Mouse (Mus musculus) neural tube, embryonic 11.5 days (tissue): ENCODE measurements around the gene Cmtm8. TPM values are rescaled to one million over a fixed set of nuclear protein-coding genes. Genes with fewer than 3 reads are reported as not detected.
A peak's percentile ranks its signal among the peaks of the same experiment; 100 is the strongest.

Experiments used
- ATAC-seq: fragments of 200-750 bp; cut with Nextera tagmentation; 2 replicates; pipeline ENCODE4 v1.8.0; 2017; ENCODE audit warnings: moderate number of reproducible peaks, mild to moderate bottlenecking, moderate TSS enrichment, moderate library complexity; ENCODE audit not compliant: insufficient read depth, low FRiP score, low TSS enrichment
- DNase-seq: peaks from one replicate; pipeline ENCODE4 v3.0.0-alpha.2; 2015; ENCODE audit warnings: low spot score
- H3K27ac ChIP-seq: fragments of 300-500 bp; sonication (generic); 2 replicates; pipeline ENCODE4 v1.5.1; 2014; ENCODE audit warnings: low read depth, mild to moderate bottlenecking, low read length
- H3K27me3 ChIP-seq: fragments of 300-500 bp; sonication (generic); 2 replicates; pipeline ENCODE4 v1.6.1; 2014; ENCODE audit warnings: mild to moderate bottlenecking, low read length, mixed read lengths; ENCODE audit not compliant: control insufficient read depth, insufficient read depth
- H3K36me3 ChIP-seq: fragments of 300-500 bp; sonication (generic); 2 replicates; pipeline ENCODE4 v1.6.1; 2014; ENCODE audit warnings: mild to moderate bottlenecking, low read length, moderate library complexity, mixed read lengths; ENCODE audit not compliant: control insufficient read depth, insufficient read depth
- H3K4me1 ChIP-seq: fragments of 300-500 bp; sonication (generic); 2 replicates; pipeline ENCODE4 v1.6.1; 2014; ENCODE audit warnings: low read length, mixed read lengths; ENCODE audit not compliant: control insufficient read depth, insufficient read depth
- H3K4me2 ChIP-seq: fragments of 300-500 bp; sonication (generic); 2 replicates; pipeline ENCODE4 v1.6.1; 2014; ENCODE audit warnings: low read depth, mild to moderate bottlenecking, moderate library complexity
- H3K4me3 ChIP-seq: fragments of 300-500 bp; sonication (generic); 2 replicates; pipeline ENCODE4 v1.5.1; 2014; ENCODE audit warnings: low read depth, low read length
- H3K9ac ChIP-seq: fragments of 300-500 bp; sonication (generic); 2 replicates; pipeline ENCODE4 v1.6.1; 2014; ENCODE audit warnings: mild to moderate bottlenecking, low read length
- H3K9me3 ChIP-seq: fragments of 300-500 bp; sonication (generic); 2 replicates; pipeline ENCODE4 v1.6.1; 2016; ENCODE audit warnings: low read length; ENCODE audit not compliant: control insufficient read depth
- WGBS: fragments of 180-500 bp; shearing (Covaris S2); extraction: QIAGEN DNeasy Blood & Tissue Kit; methylation state at CpG from one replicate; pipeline ENCODE4 v1.1.7; 2014; 5-methylcytosine and 5-hydroxymethylcytosine counted together
- polyA plus RNA-seq: library from polyadenylated mRNA; unstranded; fragments of >200 nt; fragmentation: Nextera tagmentation; extraction: Ambion mirVana; gene quantifications from 2 replicates; pipeline ENCODE4 v1.2.1, GENCODE M21; 2014

Gene Cmtm8
- polyA plus RNA-seq, 1 experiment from 2014 or later, result 20.4 TPM

- no peaks in the 10 kb centered on the region for H3K9me3 ChIP-seq
- DNase-seq, result peak; percentile 56
- H3K9ac ChIP-seq, result no peak overlapping the region
- no peak overlapping the region for H3K27ac ChIP-seq
- H3K4me3 ChIP-seq, result no peak overlapping the region
- 66% methylated on average over 13 of the region's 13 CpGs for WGBS
- no peaks in the 10 kb centered on the region; the same call in 1 of the 2 replicates for H3K36me3 ChIP-seq
- no peaks in the 10 kb centered on the region for H3K27me3 ChIP-seq
- no peak for ATAC-seq
- H3K4me2 ChIP-seq, result no peak overlapping the region
- no peaks in the 10 kb centered on the region for H3K4me1 ChIP-seq
These were observed 80.6 kb downstream of the Cmtm8 start for GRCm38 (mm10) chr9:114763341-114763740.

- Histone ChIP-seq H3K36me3 (no peaks in the 10 kb centered on the region; the same call in 1 of the 2 replicates), H3K9ac (no peak overlapping the region), H3K9me3 (no peaks in the 10 kb centered on the region), H3K4me1 (no peaks in the 10 kb centered on the region), H3K4me3 (no peak overlapping the region), H3K27me3 (no peaks in the 10 kb centered on the region), H3K4me2 (no peak overlapping the region), H3K27ac (no peak overlapping the region)
- no peak for ATAC-seq
- no peak for DNase-seq
- 75% methylated on average over 11 of the region's 11 CpGs for WGBS
These were observed 82.1 kb downstream of the Cmtm8 start for GRCm38 (mm10) chr9:114761848-114762247.

GRCm38 (mm10) chr9:114760353-114760752, 83.6 kb downstream of the Cmtm8 start:
- Histone ChIP-seq H3K27ac (no peak overlapping the region), H3K4me2 (no peak overlapping the region), H3K9me3 (no peaks in the 10 kb centered on the region), H3K4me1 (no peaks in the 10 kb centered on the region), H3K27me3 (no peaks in the 10 kb centered on the region), H3K4me3 (no peak overlapping the region), H3K9ac (no peak overlapping the region), H3K36me3 (no peaks in the 10 kb centered on the region; the same call in 1 of the 2 replicates)
- WGBS, result 93% methylated on average over 5 of the region's 5 CpGs
- DNase-seq, result no peak
- ATAC-seq, result no peak

GRCm38 (mm10) chr9:114759886-114760285, 84.1 kb downstream of the Cmtm8 start:
- H3K36me3 ChIP-seq, result no peaks in the 10 kb centered on the region; the same call in 1 of the 2 replicates
- no peak overlapping the region for H3K9ac ChIP-seq
- H3K4me2 ChIP-seq, result no peak overlapping the region
- DNase-seq, result no peak
- no peak overlapping the region for H3K4me3 ChIP-seq
- H3K27me3 ChIP-seq, result no peaks in the 10 kb centered on the region
- ATAC-seq, result no peak
- H3K4me1 ChIP-seq, result no peaks in the 10 kb centered on the region
- no peak overlapping the region for H3K27ac ChIP-seq
- WGBS, result 77% methylated on average over 4 of the region's 4 CpGs
- no peaks in the 10 kb centered on the region for H3K9me3 ChIP-seq

GRCm38 (mm10) chr9:114758801-114759200, 85.2 kb downstream of the Cmtm8 start:
- no peaks in the 10 kb centered on the region; the same call in 1 of the 2 replicates for H3K36me3 ChIP-seq
- 88% methylated on average over 5 of the region's 5 CpGs for WGBS

GRCm38 (mm10) chr9:114758272-114758671, 85.7 kb downstream of the Cmtm8 start:
- no peak overlapping the region for H3K4me2 ChIP-seq
- no peaks in the 10 kb centered on the region for H3K27me3 ChIP-seq
- H3K4me3 ChIP-seq, result no peak overlapping the region
- no peaks in the 10 kb centered on the region; the same call in 1 of the 2 replicates for H3K36me3 ChIP-seq
- no peak overlapping the region for H3K27ac ChIP-seq
- 0 out of 2 replicates have a peak, but pooled peaks cover under 1% of the 10 kb centered on the region for H3K4me1 ChIP-seq
- no peaks in the 10 kb centered on the region for H3K9me3 ChIP-seq
- WGBS, result 92% methylated on average over 7 of the region's 7 CpGs
- no peak overlapping the region for H3K9ac ChIP-seq
- no peak for DNase-seq
- ATAC-seq, result no peak

More at GRCm38 (mm10) chr9:114758801-114759200, 85.2 kb downstream of the Cmtm8 start:
- Histone ChIP-seq H3K9me3 (no peaks in the 10 kb centered on the region), H3K4me2 (no peak overlapping the region), H3K4me1 (no peaks in the 10 kb centered on the region), H3K9ac (no peak overlapping the region), H3K4me3 (no peak overlapping the region), H3K27me3 (no peaks in the 10 kb centered on the region), H3K27ac (no peak overlapping the region)
- DNase-seq (no peak), ATAC-seq (no peak)

- peak overlapping the region; percentile 35 for H3K4me3 ChIP-seq
- WGBS, result 5% methylated on average over 36 of the region's 36 CpGs
- H3K4me1 ChIP-seq, result peaks cover 5% of the 10 kb centered on the region; the same call in 1 of the 2 replicates
- 0 out of 2 replicates have a peak overlapping the region, but pooled peaks have one; percentile 44 for H3K27ac ChIP-seq
- no peaks in the 10 kb centered on the region for H3K9me3 ChIP-seq
- H3K36me3 ChIP-seq, result no peaks in the 10 kb centered on the region; the same call in none of the 2 replicates
- DNase-seq, result peak; percentile 87
- peak overlapping the region; percentile 81 for H3K4me2 ChIP-seq
- ATAC-seq, result peak; percentile 85
- H3K27me3 ChIP-seq, result no peaks in the 10 kb centered on the region
- peak overlapping the region; percentile 55 for H3K9ac ChIP-seq
These were observed 91.0 kb downstream of the Cmtm8 start for GRCm38 (mm10) chr9:114752863-114753484.

- ATAC-seq (peak; percentile 16; the same call in 1 of the 2 replicates), DNase-seq (no peak)
- H3K4me1 ChIP-seq, result peaks cover 5% of the 10 kb centered on the region; the same call in 1 of the 2 replicates
- H3K27ac ChIP-seq, result no peak overlapping the region
- H3K9me3 ChIP-seq, result no peaks in the 10 kb centered on the region
- no peaks in the 10 kb centered on the region for H3K27me3 ChIP-seq
- peaks cover 6% of the 10 kb centered on the region for H3K36me3 ChIP-seq
- WGBS, result 77% methylated on average over 9 of the region's 9 CpGs
- H3K4me3 ChIP-seq, result no peak overlapping the region
- no peak overlapping the region for H3K4me2 ChIP-seq
- H3K9ac ChIP-seq, result no peak overlapping the region
These were observed 91.6 kb downstream of the Cmtm8 start for GRCm38 (mm10) chr9:114752311-114752710.

- Histone ChIP-seq H3K36me3 (peaks cover 6% of the 10 kb centered on the region), H3K4me1 (peaks cover 5% of the 10 kb centered on the region; the same call in 1 of the 2 replicates), H3K4me2 (no peak overlapping the region), H3K4me3 (no peak overlapping the region), H3K9me3 (no peaks in the 10 kb centered on the region), H3K9ac (no peak overlapping the region), H3K27ac (no peak overlapping the region), H3K27me3 (no peaks in the 10 kb centered on the region)
- no peak for ATAC-seq
- DNase-seq, result no peak
- WGBS, result 81% methylated on average over 3 of the region's 3 CpGs
These were observed 92.4 kb downstream of the Cmtm8 start for GRCm38 (mm10) chr9:114751582-114751981.
